Mouse (Mus musculus) myocyte (in vitro differentiated cells): ENCODE measurements around the gene Tmem151b.

Experiments
- E2F4 ChIP-seq: IDR thresholded peaks from one replicate; pipeline ENCODE4 v1.6.1; 2011; ENCODE audit warnings: mild to moderate bottlenecking, control low read depth, moderate library complexity; ENCODE audit not compliant: insufficient read depth
- MAX ChIP-seq: IDR thresholded peaks from one replicate; pipeline ENCODE4 v1.6.1; 2011; ENCODE audit warnings: low read depth, mild to moderate bottlenecking, control low read depth
- POLR2A ChIP-seq: IDR thresholded peaks from one replicate; pipeline ENCODE4 v1.6.1; 2011; ENCODE audit warnings: low read depth, mild to moderate bottlenecking, control low read depth, moderate library complexity; ENCODE audit not compliant: insufficient read length
- POLR2AphosphoS2 ChIP-seq: IDR thresholded peaks from one replicate; pipeline ENCODE4 v1.6.1; 2011; ENCODE audit warnings: low read depth, control low read depth; ENCODE audit not compliant: insufficient read length
- TCF12 ChIP-seq: IDR thresholded peaks from one replicate; pipeline ENCODE4 v1.6.1; 2011; ENCODE audit warnings: mild to moderate bottlenecking, control low read depth; ENCODE audit not compliant: poor library complexity, insufficient read depth, severe bottlenecking
- TCF3 ChIP-seq: IDR thresholded peaks from one replicate; pipeline ENCODE4 v1.6.1; 2011; ENCODE audit warnings: low read depth, control low read depth; ENCODE audit not compliant: insufficient read length

- TF ChIP-seq E2F4 (no peak), POLR2A (no peak), TCF12 (no peak), MAX (no peak), POLR2AphosphoS2 (no peak), TCF3 (no peak)
Measured at GRCm38 (mm10) chr17:45499516-45499915, 50.0 kb downstream of the Tmem151b start.
